Mouse (Mus musculus) liver, embryonic 16.5 days (tissue): ENCODE results near the gene Tnip1. TPM values are rescaled to one million over a fixed set of nuclear protein-coding genes. Genes with fewer than 3 reads are reported as not detected.

Experiments
- ATAC-seq: fragments of 200-750 bp; cut with Nextera tagmentation; 2 replicates; pipeline ENCODE4 v1.8.0; 2017; ENCODE audit warnings: low read depth, mild to moderate bottlenecking, moderate number of reproducible peaks, moderate library complexity
- H3K27ac ChIP-seq: fragments of 300-500 bp; sonication (generic); 2 replicates; pipeline ENCODE4 v1.5.1; 2014; ENCODE audit warnings: mild to moderate bottlenecking, low read length
- H3K27me3 ChIP-seq: fragments of 300-500 bp; sonication (generic); 2 replicates; pipeline ENCODE4 v1.6.1; 2014; ENCODE audit warnings: low read depth, low read length, mixed read lengths; ENCODE audit not compliant: control insufficient read depth, insufficient read depth
- H3K36me3 ChIP-seq: fragments of 300-500 bp; sonication (generic); 2 replicates; pipeline ENCODE4 v1.6.1; 2014; ENCODE audit warnings: mild to moderate bottlenecking; ENCODE audit not compliant: control insufficient read depth, insufficient read depth
- H3K4me1 ChIP-seq: fragments of 300-500 bp; sonication (generic); 2 replicates; pipeline ENCODE4 v1.6.1; 2014; ENCODE audit warnings: low read depth, low read length, mixed read lengths; ENCODE audit not compliant: control insufficient read depth
- H3K4me2 ChIP-seq: fragments of 300-500 bp; sonication (generic); 2 replicates; pipeline ENCODE4 v1.6.1; 2014; ENCODE audit warnings: low read depth, low read length, mixed read lengths
- H3K4me3 ChIP-seq: fragments of 300-500 bp; sonication (generic); 2 replicates; pipeline ENCODE4 v1.5.1; 2014; ENCODE audit warnings: low read depth, mild to moderate bottlenecking, low read length
- H3K9ac ChIP-seq: fragments of 300-500 bp; sonication (generic); 2 replicates; pipeline ENCODE4 v1.6.1; 2014; ENCODE audit warnings: low read depth, low read length
- H3K9me3 ChIP-seq: fragments of 300-500 bp; sonication (generic); replicated peaks from 2 replicates; pipeline ENCODE4 v1.6.1; 2016; ENCODE audit warnings: low read length; ENCODE audit not compliant: control insufficient read depth
- WGBS: fragments of 180-500 bp; shearing (Covaris S2); extraction: QIAGEN DNeasy Blood & Tissue Kit; methylation state at CpG from one replicate; pipeline ENCODE4 v1.1.7; 2014; ENCODE audit not compliant: insufficient replicate concordance; 5-methylcytosine and 5-hydroxymethylcytosine counted together
- polyA plus RNA-seq: library from polyadenylated mRNA; unstranded; fragments of >200 nt; fragmentation: Nextera tagmentation; extraction: Ambion mirVana; gene quantifications from 2 replicates; pipeline ENCODE4 v1.2.1, GENCODE M21; 2015

The Tnip1 gene
- polyA plus RNA-seq, 1 experiment from 2014 or later = 6.5 TPM

- H3K27me3 ChIP-seq = no peaks in the 10 kb centered on the region
- no peak overlapping the region for H3K9ac ChIP-seq
- no peak overlapping the region for H3K27ac ChIP-seq
- no peak overlapping the region for H3K4me3 ChIP-seq
- H3K4me1 ChIP-seq = no peaks in the 10 kb centered on the region
- no peak for ATAC-seq
- H3K36me3 ChIP-seq = peaks cover 7% of the 10 kb centered on the region
- H3K4me2 ChIP-seq = no peak overlapping the region
- 71% methylated on average over 8 of the region's 8 CpGs for WGBS
- H3K9me3 ChIP-seq = no peaks in the 10 kb centered on the region
Observed at GRCm38 (mm10) chr11:54988754-54989349, 26.1 kb upstream of the Tnip1 start.

- 62% methylated on average over 1 of the region's 1 CpGs for WGBS
- no peaks in the 10 kb centered on the region for H3K4me1 ChIP-seq
- H3K9me3 ChIP-seq = no peaks in the 10 kb centered on the region
- H3K9ac ChIP-seq = no peak overlapping the region
- H3K4me3 ChIP-seq = no peak overlapping the region
- no peak overlapping the region for H3K27ac ChIP-seq
- no peak for ATAC-seq
- H3K27me3 ChIP-seq = no peaks in the 10 kb centered on the region
- no peak overlapping the region for H3K4me2 ChIP-seq
- peaks cover 7% of the 10 kb centered on the region for H3K36me3 ChIP-seq
Observed at GRCm38 (mm10) chr11:54987974-54988373, 25.3 kb upstream of the Tnip1 start.

DNA sequence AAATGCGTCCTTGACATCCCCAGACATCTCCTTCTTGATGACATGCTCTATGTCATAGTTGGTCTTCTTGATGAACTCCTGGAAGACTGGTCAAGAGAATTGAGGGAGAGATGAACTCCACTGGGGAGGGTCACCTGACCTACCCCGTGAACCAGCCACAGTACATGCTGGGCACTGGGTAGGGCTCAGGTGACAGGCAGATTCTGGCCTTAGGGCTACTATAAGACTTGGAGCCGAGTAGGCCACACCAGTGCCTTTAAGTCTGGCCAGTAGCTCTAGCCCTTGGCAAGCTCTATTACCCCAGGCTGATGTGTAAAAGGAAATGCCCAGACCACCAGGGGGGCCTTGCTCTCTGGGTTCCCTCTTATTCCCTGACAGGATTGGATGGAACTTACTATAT lies 22.4 kb upstream of the Tnip1 start:
- Histone ChIP-seq H3K4me3 (no peak overlapping the region), H3K27me3 (no peaks in the 10 kb centered on the region), H3K36me3 (peaks cover 14% of the 10 kb centered on the region), H3K4me1 (no peaks in the 10 kb centered on the region), H3K9me3 (no peaks in the 10 kb centered on the region), H3K4me2 (no peak overlapping the region), H3K27ac (no peak overlapping the region), H3K9ac (no peak overlapping the region)
- 73% methylated on average over 3 of the region's 3 CpGs for WGBS
- ATAC-seq = peak; percentile 41; the same call in 1 of the 2 replicates

DNA sequence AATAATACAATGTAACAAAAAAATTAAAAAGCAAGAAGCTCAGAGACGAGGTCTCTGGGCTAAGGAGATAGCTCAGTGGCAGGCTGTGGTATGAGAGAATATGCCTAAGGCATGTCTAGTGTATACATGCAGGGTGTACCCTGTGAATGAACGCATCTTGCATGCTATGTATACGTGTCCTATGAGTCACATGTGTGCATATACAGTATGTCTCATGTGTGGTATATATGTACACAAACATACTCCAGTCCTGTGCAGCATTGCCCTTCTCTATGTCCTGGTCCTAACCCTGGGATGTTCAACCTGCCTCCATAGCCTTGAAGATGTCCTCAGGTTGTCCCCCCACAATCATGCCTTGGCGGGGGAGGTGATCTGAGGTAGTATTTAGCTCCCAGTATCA lies 21.9 kb upstream of the Tnip1 start:
- H3K4me1 ChIP-seq = no peaks in the 10 kb centered on the region
- H3K4me2 ChIP-seq = no peak overlapping the region
- peaks cover 14% of the 10 kb centered on the region for H3K36me3 ChIP-seq
- H3K9me3 ChIP-seq = no peaks in the 10 kb centered on the region
- no peak for ATAC-seq
- no peak overlapping the region for H3K4me3 ChIP-seq
- no peaks in the 10 kb centered on the region for H3K27me3 ChIP-seq
- H3K9ac ChIP-seq = no peak overlapping the region
- WGBS = 53% methylated on average over 4 of the region's 4 CpGs
- no peak overlapping the region for H3K27ac ChIP-seq

GRCm38 (mm10) chr11:54984085-54984484 lies 21.4 kb upstream of the Tnip1 start:
- no peak for ATAC-seq
- Histone ChIP-seq H3K4me2 (no peak overlapping the region), H3K4me1 (no peaks in the 10 kb centered on the region), H3K27me3 (no peaks in the 10 kb centered on the region), H3K9me3 (no peaks in the 10 kb centered on the region), H3K9ac (no peak overlapping the region), H3K27ac (no peak overlapping the region), H3K36me3 (peaks cover 14% of the 10 kb centered on the region), H3K4me3 (no peak overlapping the region)
- under 1% methylated on average over 6 of the region's 6 CpGs for WGBS

DNA sequence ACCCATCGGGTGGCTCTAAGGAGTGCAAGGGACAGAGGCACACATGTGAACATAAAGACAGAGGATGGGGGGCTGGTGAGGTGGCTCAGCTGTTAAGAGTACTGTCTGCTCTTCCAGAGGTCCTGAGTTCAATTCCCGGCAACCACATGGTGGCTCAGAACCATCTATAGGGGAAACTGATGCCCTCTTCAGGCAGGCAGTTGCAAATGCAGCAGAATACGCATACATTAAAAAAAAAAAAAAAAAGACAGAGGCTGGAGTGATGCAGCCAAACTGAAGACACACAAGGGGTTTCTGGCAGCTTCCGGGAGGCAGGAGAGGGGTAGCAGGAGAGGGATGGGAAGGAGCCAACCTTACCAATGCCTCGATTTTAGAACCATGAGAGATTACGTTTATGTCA lies 19.8 kb upstream of the Tnip1 start:
- no peak overlapping the region for H3K27ac ChIP-seq
- H3K36me3 ChIP-seq = peaks cover 11% of the 10 kb centered on the region
- no peak for ATAC-seq
- no peak overlapping the region for H3K4me3 ChIP-seq
- no peaks in the 10 kb centered on the region for H3K4me1 ChIP-seq
- no peaks in the 10 kb centered on the region for H3K9me3 ChIP-seq
- no peak overlapping the region for H3K9ac ChIP-seq
- WGBS = 72% methylated on average over 6 of the region's 6 CpGs
- H3K4me2 ChIP-seq = no peak overlapping the region
- H3K27me3 ChIP-seq = no peaks in the 10 kb centered on the region

DNA sequence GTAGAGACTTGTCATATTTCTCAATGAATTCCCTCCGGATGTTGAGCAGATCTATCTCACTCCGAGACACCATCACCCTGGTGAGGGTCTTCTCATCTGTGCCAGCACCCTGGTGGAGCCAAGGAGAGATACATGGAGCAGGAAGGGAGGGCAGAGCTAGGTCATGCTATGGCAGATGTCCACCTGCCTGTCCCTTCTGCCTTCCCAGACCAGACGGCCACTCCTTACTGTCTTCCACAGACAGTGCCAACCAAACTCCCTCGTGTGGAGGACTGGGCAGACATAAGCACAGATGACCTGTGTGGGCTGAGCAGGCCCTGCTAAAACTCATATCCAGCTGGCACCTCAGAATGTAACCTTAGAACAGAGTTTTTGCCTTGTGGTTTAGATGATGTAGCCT lies 18.9 kb upstream of the Tnip1 start:
- 65% methylated on average over 4 of the region's 4 CpGs for WGBS
- no peak for ATAC-seq
- Histone ChIP-seq H3K4me3 (no peak overlapping the region), H3K36me3 (peaks cover 11% of the 10 kb centered on the region), H3K27me3 (no peaks in the 10 kb centered on the region), H3K9me3 (no peaks in the 10 kb centered on the region), H3K4me2 (no peak overlapping the region), H3K9ac (no peak overlapping the region), H3K4me1 (no peaks in the 10 kb centered on the region), H3K27ac (no peak overlapping the region)

DNA sequence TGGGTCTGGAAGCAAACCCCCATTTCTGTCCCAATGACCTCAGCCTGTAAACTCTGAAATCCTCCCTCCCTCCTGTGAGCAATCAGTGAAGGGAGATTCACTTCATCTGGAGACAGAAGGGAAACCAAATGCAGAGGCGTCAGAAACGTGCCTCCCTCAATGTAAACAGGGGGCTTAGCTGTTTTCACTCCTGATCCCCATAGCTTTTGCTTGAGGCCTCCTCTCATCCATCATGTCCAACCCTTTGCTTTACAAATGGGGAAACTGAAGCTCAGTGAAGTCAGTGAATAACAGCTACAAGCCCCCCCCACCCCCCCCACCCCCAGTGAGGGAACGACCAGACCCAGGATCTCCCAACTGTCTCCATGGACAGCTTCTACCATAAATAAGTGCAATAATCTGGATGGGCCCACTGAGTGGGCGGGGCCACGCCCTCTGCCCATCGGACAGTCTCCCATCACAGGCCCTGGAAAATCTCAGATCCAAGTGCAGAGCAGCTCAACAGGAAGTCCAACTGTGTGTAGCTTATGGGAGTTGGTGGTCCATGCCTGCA lies 14.7 kb upstream of the Tnip1 start:
- Histone ChIP-seq H3K4me2 (no peak overlapping the region), H3K4me3 (no peak overlapping the region), H3K27me3 (no peaks in the 10 kb centered on the region), H3K27ac (no peak overlapping the region), H3K4me1 (peaks cover 15% of the 10 kb centered on the region), H3K9ac (no peak overlapping the region), H3K36me3 (peaks cover 11% of the 10 kb centered on the region), H3K9me3 (no peaks in the 10 kb centered on the region)
- ATAC-seq = no peak
- 52% methylated on average over 6 of the region's 6 CpGs for WGBS

- ATAC-seq = no peak
- H3K4me3 ChIP-seq = no peak overlapping the region
Observed at GRCm38 (mm10) chr11:54976351-54976750, 13.6 kb upstream of the Tnip1 start.

More at GRCm38 (mm10) chr11:54976351-54976750, 13.6 kb upstream of the Tnip1 start:
- H3K4me1 ChIP-seq = peaks cover 17% of the 10 kb centered on the region
- no peak overlapping the region for H3K4me2 ChIP-seq
- H3K27ac ChIP-seq = no peak overlapping the region
- H3K27me3 ChIP-seq = no peaks in the 10 kb centered on the region
- no peaks in the 10 kb centered on the region for H3K9me3 ChIP-seq
- 88% methylated on average over 2 of the region's 2 CpGs for WGBS
- H3K36me3 ChIP-seq = peaks cover 2% of the 10 kb centered on the region
- H3K9ac ChIP-seq = no peak overlapping the region
